Mouse (Mus musculus) splenic B cell, adult 2 months (primary cell): ENCODE results near the gene Usp48.

ENCODE experiments used
- DNase-seq: peaks from one replicate; pipeline ENCODE4 v3.0.0-alpha.2; 2011; ENCODE audit warnings: low read depth, low spot score
- H3K27me3 ChIP-seq: 2 replicates; pipeline ENCODE4 v1.6.1; 2012; ENCODE audit warnings: mild to moderate bottlenecking, low read length, moderate library complexity, mixed read lengths; ENCODE audit not compliant: control insufficient read depth, poor library complexity, insufficient read depth, severe bottlenecking
- H3K36me3 ChIP-seq: 2 replicates; pipeline ENCODE4 v1.6.1; 2012; ENCODE audit warnings: mild to moderate bottlenecking, low read length, moderate library complexity, mixed read lengths; ENCODE audit not compliant: control insufficient read depth, poor library complexity, insufficient read depth, severe bottlenecking

Gene Usp48

GRCm38 (mm10) chr4:137590961-137591360 lies 2.6 kb upstream of the Usp48 start:
- H3K36me3 ChIP-seq: no peaks in the 10 kb centered on the region

GRCm38 (mm10) chr4:137594496-137595270 lies 1.1 kb downstream of the Usp48 start:
- H3K27me3 ChIP-seq: no peaks in the 10 kb centered on the region
- peak; percentile 67 for DNase-seq
- H3K36me3 ChIP-seq: no peaks in the 10 kb centered on the region

More at GRCm38 (mm10) chr4:137590961-137591360, 2.6 kb upstream of the Usp48 start:
- no peaks in the 10 kb centered on the region for H3K27me3 ChIP-seq
- no peak for DNase-seq

- Histone ChIP-seq H3K27me3 (no peaks in the 10 kb centered on the region), H3K36me3 (no peaks in the 10 kb centered on the region)
- DNase-seq: no peak
Observed at GRCm38 (mm10) chr4:137597098-137597630, 3.6 kb downstream of the Usp48 start.

- DNase-seq: no peak
- no peaks in the 10 kb centered on the region for H3K36me3 ChIP-seq
- no peaks in the 10 kb centered on the region for H3K27me3 ChIP-seq
Observed at GRCm38 (mm10) chr4:137598577-137598976, 5.0 kb downstream of the Usp48 start.

GRCm38 (mm10) chr4:137603449-137604171 lies 10.1 kb downstream of the Usp48 start:
- no peaks in the 10 kb centered on the region for H3K27me3 ChIP-seq
- H3K36me3 ChIP-seq: peaks cover 4% of the 10 kb centered on the region
- DNase-seq: no peak

- H3K27me3 ChIP-seq: no peaks in the 10 kb centered on the region
- DNase-seq: no peak
- H3K36me3 ChIP-seq: peaks cover 14% of the 10 kb centered on the region
Observed at GRCm38 (mm10) chr4:137607023-137607422, 13.5 kb downstream of the Usp48 start.

- H3K36me3 ChIP-seq: peaks cover 22% of the 10 kb centered on the region
- H3K27me3 ChIP-seq: no peaks in the 10 kb centered on the region
- no peak for DNase-seq
Observed at GRCm38 (mm10) chr4:137609281-137609680, 15.7 kb downstream of the Usp48 start.

- H3K27me3 ChIP-seq: no peaks in the 10 kb centered on the region
- peaks cover 25% of the 10 kb centered on the region for H3K36me3 ChIP-seq
- DNase-seq: peak; percentile 72
Observed at GRCm38 (mm10) chr4:137609702-137610101, 16.1 kb downstream of the Usp48 start.

- H3K36me3 ChIP-seq: peaks cover 23% of the 10 kb centered on the region
- H3K27me3 ChIP-seq: no peaks in the 10 kb centered on the region
- DNase-seq: no peak
Observed at GRCm38 (mm10) chr4:137610256-137610655, 16.7 kb downstream of the Usp48 start.

- Histone ChIP-seq H3K36me3 (peaks cover 8% of the 10 kb centered on the region), H3K27me3 (no peaks in the 10 kb centered on the region)
- no peak for DNase-seq
Observed at GRCm38 (mm10) chr4:137622847-137623246, 29.3 kb downstream of the Usp48 start.

GRCm38 (mm10) chr4:137627476-137628235 lies 34.1 kb downstream of the Usp48 start:
- H3K27me3 ChIP-seq: no peaks in the 10 kb centered on the region
- H3K36me3 ChIP-seq: peaks cover 14% of the 10 kb centered on the region

GRCm38 (mm10) chr4:137628400-137628799 lies 34.8 kb downstream of the Usp48 start:
- H3K36me3 ChIP-seq: peaks cover 18% of the 10 kb centered on the region
- H3K27me3 ChIP-seq: no peaks in the 10 kb centered on the region
- DNase-seq: no peak

More at GRCm38 (mm10) chr4:137627476-137628235, 34.1 kb downstream of the Usp48 start:
- no peak for DNase-seq

- no peaks in the 10 kb centered on the region for H3K27me3 ChIP-seq
- DNase-seq: no peak
Observed at GRCm38 (mm10) chr4:137629354-137629753, 35.8 kb downstream of the Usp48 start.

GRCm38 (mm10) chr4:137630153-137630552 lies 36.6 kb downstream of the Usp48 start:
- Histone ChIP-seq H3K36me3 (peaks cover 18% of the 10 kb centered on the region), H3K27me3 (no peaks in the 10 kb centered on the region)
- no peak for DNase-seq

More at GRCm38 (mm10) chr4:137629354-137629753, 35.8 kb downstream of the Usp48 start:
- H3K36me3 ChIP-seq: peaks cover 18% of the 10 kb centered on the region
